12 mouse cellular contexts compared by ENCODE assay signal in the genomic region with DNA sequence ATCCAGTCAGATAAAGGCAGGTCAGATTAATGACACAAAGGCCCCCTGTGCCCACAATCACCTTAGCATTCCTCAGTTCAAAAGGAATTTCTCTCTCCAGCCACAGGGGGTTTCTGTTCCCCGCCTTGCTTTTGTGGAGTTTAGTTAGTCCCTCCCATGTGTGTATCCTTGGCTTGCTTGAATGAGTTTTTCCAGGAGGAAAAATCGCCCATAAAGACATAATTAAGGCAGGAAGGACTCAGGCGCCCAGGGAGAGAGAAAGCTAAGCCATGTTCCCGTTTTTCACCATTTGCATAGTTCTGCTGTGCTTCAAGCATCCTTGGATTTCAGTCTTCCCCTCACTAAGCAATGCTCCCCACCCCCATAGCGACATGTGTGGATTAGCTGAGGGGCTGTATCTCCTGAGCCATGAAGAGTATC.
DNase-seq lines count a peak whose midpoint lies in the region; ATAC-seq lines count a peak whose summit lies in the region.
"Had no signal": no experiment of that assay in that cellular context is flagged by ENCODE, and none has a peak within 500 bp of the region (broad histone marks: within the 10 kb centered on the region; RNA-seq: fewer than 3 reads in every experiment).

No protein-coding gene starts in this region.

- DNase-seq in cerebellum, postnatal 10 days, result peak; percentile 58 to 64
- DNase-seq in cerebellum, postnatal 4 days (ENCODE audit: low spot score in 2 of 2), result no peak
- DNase-seq in ZHBTc4 (ENCODE audit: low read depth, low spot score) (peak; percentile 97), liver (no peak)
- DNase-seq in forebrain, embryonic 14.5 days (ENCODE audit: low spot score), result peak; percentile 67
- DNase-seq in gastrocnemius, adult 8-10 months (ENCODE audit: low spot score in 2 of 2), result no peak
- no peak for DNase-seq in layer of hippocampus, adult 9-10 months (ENCODE audit: low spot score)
- DNase-seq: gastrocnemius, postnatal 25 days; heart, postnatal 10 days; kidney, postnatal 36 days had no signal

- ATAC-seq in forebrain, embryonic 14.5 days, result peak; percentile 19
- no peak for ATAC-seq in limb, embryonic 13.5 days (ENCODE audit: low FRiP score, low read depth)

- H3K9me3 ChIP-seq in forebrain, embryonic 14.5 days (replicated peaks; ENCODE audit: control insufficient read depth, low read length), result no peaks in the 10 kb centered on the region
- no peaks in the 10 kb centered on the region for H3K9me3 ChIP-seq in limb, embryonic 13.5 days
- H3K9me3 ChIP-seq: limb, embryonic 15.5 days had no signal

- no peak overlapping the region for H3K9ac ChIP-seq in forebrain, embryonic 14.5 days (ENCODE audit: low read length)
- 0 out of 2 replicates have a peak overlapping the region, but pooled peaks have one; percentile 2 for H3K9ac ChIP-seq in limb, embryonic 13.5 days
- H3K9ac ChIP-seq: limb, embryonic 15.5 days had no signal

- no peak overlapping the region; the same call in 1 of the 2 replicates for H3K27ac ChIP-seq in forebrain, embryonic 14.5 days (ENCODE audit: low read depth, low read length)
- peak overlapping the region; percentile 63; the same call in 1 of the 2 replicates for H3K27ac ChIP-seq in limb, embryonic 13.5 days
- H3K27ac ChIP-seq: limb, embryonic 15.5 days had no signal

- H3K27me3 ChIP-seq in forebrain, embryonic 14.5 days (replicated peaks; ENCODE audit: control insufficient read depth, insufficient read depth, low read length), result no peaks in the 10 kb centered on the region
- H3K27me3 ChIP-seq in limb, embryonic 13.5 days, result no peaks in the 10 kb centered on the region
- H3K27me3 ChIP-seq: limb, embryonic 15.5 days had no signal

- 2% methylated on average over 5 of the region's 5 CpGs for WGBS in forebrain, embryonic 14.5 days
- 7% methylated on average over 5 of the region's 5 CpGs for whole genome bisulfite sequencing in limb, embryonic 13.5 days

- no peak overlapping the region for H3K4me3 ChIP-seq in forebrain, embryonic 14.5 days (ENCODE audit: low read depth, low read length)
- no peak overlapping the region for H3K4me3 ChIP-seq in limb, embryonic 13.5 days
- H3K4me3 ChIP-seq: limb, embryonic 15.5 days had no signal

- peaks cover 26% of the 10 kb centered on the region for H3K4me1 ChIP-seq in forebrain, embryonic 14.5 days (ENCODE audit: control insufficient read depth, insufficient read depth, low read length)
- H3K4me1 ChIP-seq in limb, embryonic 13.5 days, result peaks cover 39% of the 10 kb centered on the region

- H3K36me3 ChIP-seq in forebrain, embryonic 14.5 days (ENCODE audit: control insufficient read depth, insufficient read depth, low read length), result no peaks in the 10 kb centered on the region
- H3K36me3 ChIP-seq in limb, embryonic 13.5 days, result no peaks in the 10 kb centered on the region
- H3K36me3 ChIP-seq: limb, embryonic 15.5 days had no signal

- H3K4me2 ChIP-seq in forebrain, embryonic 14.5 days (ENCODE audit: low read length), result no peak overlapping the region
- H3K4me2 ChIP-seq in limb, embryonic 13.5 days (replicated peaks), result peak overlapping the region; percentile 11; the same call in 1 of the 2 replicates
- H3K4me2 ChIP-seq: limb, embryonic 15.5 days had no signal

Comparison
In these comparisons a context has a peak if more than half of its experiments do, and no peak if none do; other contexts are left out.
1. DNase-seq: peak in cerebellum, postnatal 10 days (2 of 2), ZHBTc4 (single experiment) and forebrain, embryonic 14.5 days (single experiment); none in cerebellum, postnatal 4 days (0 of 2), liver (single experiment), gastrocnemius, adult 8-10 months (0 of 2) and layer of hippocampus, adult 9-10 months (single experiment).